Mouse (Mus musculus): ENCODE measurements around the gene Alpi.

The Alpi gene

DNA sequence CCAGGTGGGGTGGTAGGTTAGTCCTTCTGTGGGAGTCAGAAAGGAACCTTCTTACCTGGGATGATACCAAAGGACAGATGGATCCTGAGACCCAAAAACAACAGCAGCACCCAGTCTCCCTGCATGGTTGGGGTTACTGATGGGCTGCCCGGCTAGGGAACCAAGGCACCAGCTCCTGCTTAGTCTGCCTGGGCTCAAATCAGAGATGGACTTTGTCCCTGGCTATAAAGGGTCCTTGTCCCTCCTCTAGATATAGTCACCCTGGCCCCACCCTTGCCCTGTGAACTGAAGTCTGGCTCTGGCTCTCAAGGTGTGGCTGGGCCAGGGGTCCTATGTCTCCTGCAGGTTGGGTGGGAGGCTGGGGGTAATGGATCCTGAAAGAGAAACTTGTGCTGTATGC, at the start of gene Alpi:
Alpi (minus strand) TSS at position 196 of the 400 bp plus-strand sequence.
- no peak for DNase-seq (ENCODE audit: low spot score)

DNA sequence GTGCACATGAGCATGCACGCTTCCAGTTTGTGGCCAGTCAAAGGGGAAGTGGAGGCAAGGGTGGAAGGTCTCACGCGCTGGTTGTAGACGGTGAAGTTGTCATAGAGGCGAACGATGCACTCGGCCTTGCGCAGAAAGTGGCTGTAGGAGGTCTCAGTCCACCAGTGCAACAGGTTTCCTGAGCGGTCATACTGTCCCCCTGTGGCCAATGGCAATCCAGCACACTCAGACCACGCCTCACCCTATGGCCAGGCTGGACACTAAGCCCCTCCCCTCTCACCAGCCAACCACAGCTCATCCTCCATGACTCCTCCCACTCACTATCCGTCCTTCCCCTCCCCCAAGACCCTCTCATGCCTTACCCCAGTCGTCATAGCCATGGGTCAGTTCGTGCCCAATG, 48.0 kb upstream of the Alpi start:
- DNase-seq (ENCODE audit: low spot score) = peak; percentile 74

DNA sequence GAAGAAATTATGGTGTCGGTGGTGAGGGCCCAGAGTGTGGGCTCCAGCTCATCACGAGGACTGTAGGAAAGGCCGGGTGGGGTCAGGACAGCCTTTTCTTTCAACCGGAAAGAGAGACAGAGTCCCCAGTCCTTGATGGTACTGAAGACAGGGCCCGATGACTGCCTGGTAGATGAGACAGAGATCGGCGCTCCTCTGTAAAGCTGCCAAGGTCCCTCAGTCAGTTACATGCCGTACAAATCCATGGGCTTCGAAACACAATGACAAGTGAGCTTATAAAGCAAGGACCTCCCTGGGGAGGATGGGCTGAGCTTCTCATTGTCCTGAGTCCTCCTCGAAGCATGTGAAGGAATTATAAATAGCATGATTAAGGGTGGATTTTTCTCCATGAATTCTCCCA, 41.7 kb upstream of the Alpi start:
- DNase-seq (ENCODE audit: low spot score) = no peak

DNA sequence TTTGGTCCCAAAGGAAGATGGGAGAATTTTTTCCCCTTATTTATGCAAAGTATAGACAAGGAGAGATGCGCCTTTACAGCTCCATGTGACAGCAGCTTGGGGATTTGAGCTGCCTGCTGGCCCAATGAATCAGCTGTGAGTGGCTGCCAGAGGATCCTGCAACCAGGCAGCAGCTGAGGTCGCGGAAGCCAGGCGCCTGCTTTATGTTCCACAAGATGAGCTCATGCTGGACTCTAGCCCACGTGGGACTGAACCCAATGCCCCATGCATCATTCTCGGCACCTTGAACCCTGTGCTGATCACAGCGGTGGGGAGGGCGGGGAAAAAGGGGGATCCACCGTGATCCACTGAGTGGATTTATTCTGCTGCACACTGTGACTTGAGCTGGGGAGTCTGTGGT, 41.0 kb upstream of the Alpi start:
- no peak for DNase-seq (ENCODE audit: low spot score)

DNA sequence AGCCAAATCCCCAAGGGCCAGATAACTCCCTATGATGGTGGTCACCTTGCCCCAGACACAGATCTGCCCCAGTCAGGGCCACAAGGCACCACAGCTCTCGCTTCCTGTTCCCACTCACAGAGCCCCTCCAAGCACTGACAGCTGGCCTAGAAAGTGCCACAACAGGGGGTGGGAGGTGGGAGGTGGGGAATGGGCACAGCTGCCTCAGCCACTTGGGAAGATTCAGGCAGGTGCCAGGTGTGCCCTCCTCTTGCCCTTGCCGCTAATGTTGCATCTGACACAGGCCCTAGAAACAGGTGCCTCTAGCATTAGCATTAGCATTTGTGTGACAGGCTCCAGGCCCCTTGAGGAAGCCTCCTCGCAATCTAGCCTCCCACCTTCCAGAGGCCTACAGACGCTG, 40.1 kb upstream of the Alpi start:
- no peak for DNase-seq (ENCODE audit: low spot score)

DNA sequence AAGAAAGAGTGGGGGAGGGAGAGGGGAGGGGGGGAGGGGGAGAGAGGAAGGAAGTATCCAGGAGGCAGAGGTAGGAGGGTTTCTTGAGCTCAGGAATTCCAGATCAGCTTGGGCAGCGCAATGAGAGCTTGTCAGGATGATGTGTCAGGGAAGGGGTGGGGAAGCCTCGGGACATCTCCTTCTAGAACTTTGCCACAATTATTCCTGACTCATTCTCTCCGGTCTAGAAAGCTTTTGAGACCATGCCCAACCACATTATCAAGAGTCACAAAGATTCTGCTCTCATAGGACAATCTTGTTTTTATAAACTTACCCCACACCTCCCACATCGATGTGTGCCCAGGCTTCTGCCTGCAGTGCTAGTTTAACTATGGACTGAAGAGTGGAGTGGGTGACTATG, 30.4 kb upstream of the Alpi start:
- DNase-seq (ENCODE audit: low spot score) = no peak

DNA sequence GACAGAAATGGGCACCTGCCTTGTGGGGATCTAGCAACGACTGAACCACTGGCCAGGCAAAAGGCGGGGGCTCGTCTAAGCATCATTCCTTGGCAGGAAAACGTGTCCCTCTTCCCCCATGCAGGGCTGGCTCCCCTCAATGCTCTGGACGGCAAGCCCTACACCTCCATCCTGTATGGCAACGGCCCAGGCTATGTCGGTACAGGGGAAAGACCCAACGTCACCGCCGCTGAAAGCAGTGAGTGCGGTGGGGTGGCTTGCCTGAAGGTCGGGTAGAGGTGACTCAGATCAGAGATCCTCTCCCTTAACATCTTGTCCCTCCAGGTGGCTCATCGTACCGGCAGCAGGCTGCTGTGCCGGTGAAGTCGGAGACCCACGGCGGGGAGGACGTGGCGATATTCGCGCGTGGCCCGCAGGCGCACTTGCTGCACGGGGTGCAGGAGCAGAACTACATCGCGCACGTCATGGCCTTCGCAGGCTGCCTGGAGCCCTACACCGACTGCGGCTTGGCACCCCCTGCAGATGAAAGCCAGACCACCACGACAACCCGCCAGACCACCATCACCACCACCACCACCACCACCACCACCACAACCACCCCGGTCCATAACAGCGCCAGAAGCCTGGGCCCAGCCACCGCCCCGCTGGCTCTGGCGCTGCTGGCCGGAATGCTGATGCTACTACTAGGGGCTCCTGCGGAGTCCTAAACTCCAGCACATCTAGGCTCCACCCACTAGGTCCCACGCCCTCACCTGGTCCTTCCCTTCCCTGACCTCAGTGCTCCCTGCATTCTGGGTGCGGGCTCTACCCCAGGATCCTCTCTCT, 26.0 kb upstream of the Alpi start:
- DNase-seq (ENCODE audit: low spot score) = no peak

DNA sequence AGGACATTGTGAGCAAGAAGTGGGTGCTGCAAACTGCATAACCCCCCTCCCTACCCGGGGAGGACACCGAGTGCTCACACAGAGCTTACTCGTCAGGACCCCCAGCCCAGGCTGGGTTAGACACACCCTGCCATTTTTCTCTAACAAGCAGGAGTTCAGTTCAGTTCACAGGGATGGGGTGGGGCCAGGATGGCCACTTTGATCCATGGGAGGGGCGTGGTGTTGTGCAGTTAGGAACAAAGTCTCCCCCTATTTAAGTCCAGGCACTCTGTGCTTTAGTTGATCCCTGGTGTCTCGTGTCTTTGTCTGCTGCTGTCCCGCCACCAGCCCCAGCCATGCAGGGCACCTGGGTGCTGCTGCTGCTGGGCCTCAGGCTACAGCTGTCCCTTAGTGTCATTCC, 23.3 kb upstream of the Alpi start, which contains the start of gene Akp3:
Akp3 (plus strand) TSS at position 301 of the 400 bp plus-strand sequence.
- DNase-seq (ENCODE audit: low spot score) = no peak

DNA sequence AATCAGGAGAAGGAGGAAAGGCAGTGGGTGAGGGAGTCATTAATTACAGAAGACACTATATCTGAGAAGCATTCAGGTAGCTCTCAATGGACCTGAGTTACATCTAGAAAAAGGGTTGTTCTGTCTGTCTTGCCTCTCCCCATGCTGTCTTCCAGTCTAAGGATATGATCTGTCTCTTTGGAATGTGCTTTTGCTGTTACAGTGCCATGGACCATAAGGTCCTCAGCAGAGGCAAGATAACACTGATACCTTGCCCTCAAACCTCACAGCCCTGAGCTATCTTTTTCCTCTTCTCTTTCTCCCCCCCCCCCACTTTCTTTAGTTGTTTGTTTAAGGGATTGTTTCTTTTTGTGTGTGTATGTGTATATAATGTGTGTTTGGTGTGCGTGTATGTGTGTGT, 13.4 kb upstream of the Alpi start:
- no peak for DNase-seq (ENCODE audit: low spot score)

DNA sequence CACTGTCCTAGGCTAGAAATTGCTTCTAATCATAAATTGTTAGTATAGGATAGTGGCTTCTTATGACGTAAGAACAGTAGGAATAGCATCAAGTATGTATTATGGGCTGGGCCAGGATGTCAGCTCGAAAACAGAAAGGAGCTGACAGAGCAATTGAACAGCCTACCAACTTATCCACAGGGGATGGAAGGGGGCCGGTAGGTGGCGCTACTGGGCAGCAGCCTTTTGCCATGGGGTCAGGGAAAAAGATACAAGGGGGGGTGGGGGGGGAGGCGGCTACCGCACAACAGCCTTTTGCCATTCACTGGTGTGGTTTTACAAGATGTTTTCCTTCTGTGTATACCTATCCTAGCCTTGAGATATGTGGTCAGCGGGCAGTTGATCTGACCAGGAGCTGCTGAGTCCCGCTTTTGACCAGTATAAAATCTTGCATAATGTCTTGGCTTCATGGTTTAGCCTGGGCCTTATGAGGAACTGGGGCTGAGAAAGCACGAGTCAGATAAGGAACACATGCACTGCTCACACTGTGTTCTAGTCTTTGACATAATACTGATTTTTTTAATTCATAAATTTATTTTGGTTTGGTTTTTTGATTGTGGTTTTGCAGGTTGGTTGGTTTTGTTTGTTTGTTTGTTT, 10.4 kb upstream of the Alpi start:
- peak; percentile 40 for DNase-seq (ENCODE audit: low spot score)

DNA sequence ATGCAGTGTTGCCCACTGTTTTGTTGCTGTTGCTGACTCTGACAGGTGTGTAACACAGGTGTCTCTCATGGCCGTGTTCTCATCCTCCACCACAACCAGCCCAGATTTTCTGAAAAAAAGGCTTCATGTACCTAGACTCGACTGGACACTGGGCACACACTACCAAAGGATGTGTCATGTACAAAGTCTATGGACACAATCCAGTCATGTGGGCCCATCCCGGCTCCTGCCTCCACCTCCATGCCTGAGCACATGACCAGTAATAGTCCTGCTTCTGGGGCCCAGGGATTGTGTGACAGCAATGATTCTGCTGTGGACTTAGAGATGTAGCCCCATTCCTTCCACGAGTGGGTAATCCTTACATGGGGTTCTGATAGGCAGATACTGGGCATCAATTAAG, 7.2 kb upstream of the Alpi start:
- DNase-seq (ENCODE audit: low spot score) = no peak

DNA sequence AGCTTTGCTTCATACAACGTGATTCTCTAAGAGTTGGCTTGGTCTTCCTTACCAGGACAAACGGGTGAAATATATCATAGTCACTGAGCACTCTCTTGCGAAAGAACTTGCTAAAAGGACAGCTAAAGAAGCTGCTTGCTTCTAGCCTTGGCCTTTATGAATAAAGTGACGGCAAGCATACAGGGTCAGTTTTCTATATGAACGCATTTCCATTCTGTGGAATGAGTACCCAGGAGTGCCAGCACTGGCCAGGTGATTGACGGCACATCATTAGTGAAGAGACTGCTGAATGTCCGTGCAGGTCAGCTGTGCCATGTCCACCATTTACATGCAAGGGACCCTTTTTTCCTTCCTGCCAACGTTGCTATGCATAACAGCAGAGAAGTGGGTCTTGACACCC, 5.1 kb upstream of the Alpi start:
- DNase-seq (ENCODE audit: low spot score) = no peak

DNA sequence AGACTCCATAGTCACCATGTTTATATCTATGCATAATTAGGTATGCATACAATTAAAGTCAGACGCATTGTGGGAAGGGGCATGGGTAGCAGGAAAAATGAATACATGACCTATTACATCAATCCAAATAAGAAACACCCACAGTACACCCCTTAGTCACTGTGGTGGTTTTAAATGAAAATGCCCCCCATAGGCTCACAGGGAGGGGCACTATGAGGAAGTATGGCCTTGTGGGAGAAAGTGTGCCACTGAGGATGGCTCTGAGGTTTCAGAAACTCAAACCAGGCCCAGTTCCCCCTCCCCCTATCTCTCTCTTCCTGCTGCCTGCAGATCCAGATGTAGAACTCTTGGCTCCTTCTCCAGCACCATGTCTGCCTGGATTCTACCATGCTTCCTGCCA, 2.5 kb upstream of the Alpi start:
- DNase-seq (ENCODE audit: low spot score) = no peak

DNA sequence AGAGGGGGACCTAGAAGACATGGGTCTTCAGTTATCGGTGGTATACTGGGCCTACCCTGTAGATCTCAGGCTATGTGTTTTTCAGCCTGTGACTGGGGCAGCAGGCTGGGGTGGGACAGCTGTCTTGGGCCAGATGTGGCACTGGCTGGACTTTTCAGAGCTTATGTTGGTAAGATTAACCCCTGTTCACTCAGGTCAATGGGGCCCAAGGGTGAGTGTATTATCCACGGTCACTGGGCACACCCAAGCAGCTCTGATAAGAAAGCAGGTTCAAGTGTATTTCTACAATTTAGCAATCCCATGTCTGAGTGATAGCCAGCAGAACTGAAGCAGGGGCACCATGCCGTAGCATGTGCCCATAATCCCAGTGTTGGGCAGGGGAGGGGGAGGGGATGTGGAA, 708 bp upstream of the Alpi start:
- DNase-seq (ENCODE audit: low spot score) = no peak

DNA sequence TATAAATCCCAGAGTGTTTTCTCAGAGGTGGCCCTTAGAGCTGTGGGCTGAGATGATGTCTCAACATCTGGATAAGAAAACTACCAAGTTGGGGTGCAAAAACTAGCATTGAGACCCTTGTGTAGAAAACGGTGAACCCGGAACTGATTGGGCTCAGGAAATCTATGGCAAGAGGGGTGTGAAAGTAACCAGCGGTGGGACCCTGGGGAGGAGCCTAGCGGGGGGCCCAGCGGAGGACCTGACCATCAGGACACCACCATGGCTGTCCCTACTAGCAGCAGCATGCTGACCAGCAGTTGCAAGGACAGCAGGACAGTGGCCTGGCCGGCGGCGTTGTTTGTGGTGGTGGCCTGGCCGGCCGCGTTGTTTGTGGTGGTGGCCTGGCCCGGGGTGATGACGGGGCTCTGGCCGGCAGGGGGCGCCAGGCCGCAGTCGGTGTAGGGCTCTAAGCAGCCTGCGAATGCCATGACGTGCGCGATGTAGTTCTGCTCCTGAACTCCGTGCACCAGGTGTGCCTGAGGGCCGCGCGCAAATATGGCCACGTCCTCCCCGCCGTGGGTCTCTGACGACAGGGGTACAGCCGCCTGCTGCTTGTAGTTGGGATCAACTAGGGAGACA, 2.9 kb downstream of the Alpi start:
- peak; percentile 81 for DNase-seq (ENCODE audit: low spot score)

DNA sequence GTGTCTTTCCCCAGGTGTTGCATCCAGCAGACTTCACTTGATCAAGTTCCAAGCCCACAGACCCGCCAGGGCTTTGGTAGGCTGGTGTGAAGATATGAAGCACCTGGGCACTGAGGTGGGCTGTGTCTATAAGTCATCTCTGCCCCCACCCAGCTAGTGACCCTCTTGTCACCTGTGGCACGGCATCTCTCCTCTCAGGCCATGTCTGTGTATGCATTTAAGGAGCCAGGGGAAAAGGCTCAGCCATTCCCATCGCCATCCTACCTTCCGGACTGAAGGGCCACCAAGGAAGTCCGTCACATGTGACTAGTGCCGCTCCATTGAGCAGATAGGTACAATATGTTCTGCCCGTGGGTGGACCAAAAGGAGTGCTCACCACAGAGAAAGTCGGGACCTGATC, 5.8 kb downstream of the Alpi start:
- no peak for DNase-seq (ENCODE audit: low spot score)

DNA sequence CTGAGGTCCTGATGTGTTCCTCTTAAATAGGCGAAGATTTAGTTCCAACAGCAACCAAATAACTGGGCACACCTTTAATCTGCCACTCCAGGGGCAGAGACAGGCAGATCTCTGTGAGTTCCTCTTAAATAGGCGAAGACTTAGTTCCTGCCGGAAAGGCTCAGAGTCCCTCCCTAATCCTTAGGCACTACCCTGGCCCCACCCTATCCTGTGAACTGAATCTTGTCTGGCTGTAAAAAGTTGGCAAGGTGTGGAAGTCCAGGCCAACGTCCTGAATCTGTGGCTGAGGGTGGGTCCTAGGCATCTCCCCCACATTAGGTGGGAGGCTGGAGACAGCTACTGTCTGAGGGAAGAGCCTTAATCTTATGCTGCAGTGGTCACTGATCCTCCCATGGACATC, 11.6 kb downstream of the Alpi start, which contains the start of gene Alppl2:
Alppl2 (minus strand) TSS at position 101 of the 400 bp plus-strand sequence.
- DNase-seq (ENCODE audit: low spot score) = no peak

DNA sequence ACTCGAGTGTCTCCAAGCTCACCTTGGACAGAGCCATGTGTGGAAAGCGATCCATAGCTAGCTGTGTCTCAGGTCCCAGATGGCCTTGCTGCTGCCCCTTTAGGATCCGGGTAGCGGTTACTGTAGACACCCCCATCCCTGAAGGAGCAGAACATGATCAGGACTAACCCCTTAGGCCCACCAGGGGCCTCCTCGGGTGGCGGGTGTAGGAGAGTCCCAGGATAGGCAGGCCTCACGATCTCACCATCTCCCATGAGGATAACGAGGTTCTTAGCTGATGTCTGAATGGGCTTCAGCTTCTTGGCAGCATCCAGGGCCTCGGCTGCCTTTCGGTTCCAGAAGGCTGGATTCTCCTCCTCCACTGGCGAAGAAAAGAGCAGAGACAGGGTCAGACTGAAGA, 12.2 kb downstream of the Alpi start:
- no peak for DNase-seq (ENCODE audit: low spot score)

DNA sequence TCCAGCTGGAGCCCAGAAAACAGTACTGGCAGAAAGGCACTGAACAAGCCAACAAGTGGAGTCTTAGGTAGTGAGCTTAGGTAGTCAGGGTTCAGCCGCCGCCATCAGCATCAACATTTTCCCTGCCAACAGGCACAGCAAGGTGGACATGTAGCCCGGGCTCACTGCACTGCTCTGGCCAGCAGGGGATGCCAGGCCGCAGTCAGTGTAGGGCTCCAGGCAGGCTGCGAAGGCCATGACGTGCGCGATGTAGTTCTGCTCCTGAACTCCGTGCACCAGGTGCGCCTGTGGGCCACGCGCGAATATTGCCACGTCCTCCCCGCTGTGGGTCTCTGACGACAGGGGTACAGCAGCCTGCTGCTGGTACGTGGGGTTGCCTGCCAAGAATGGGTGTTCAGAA, 14.4 kb downstream of the Alpi start:
- no peak for DNase-seq (ENCODE audit: low spot score)

DNA sequence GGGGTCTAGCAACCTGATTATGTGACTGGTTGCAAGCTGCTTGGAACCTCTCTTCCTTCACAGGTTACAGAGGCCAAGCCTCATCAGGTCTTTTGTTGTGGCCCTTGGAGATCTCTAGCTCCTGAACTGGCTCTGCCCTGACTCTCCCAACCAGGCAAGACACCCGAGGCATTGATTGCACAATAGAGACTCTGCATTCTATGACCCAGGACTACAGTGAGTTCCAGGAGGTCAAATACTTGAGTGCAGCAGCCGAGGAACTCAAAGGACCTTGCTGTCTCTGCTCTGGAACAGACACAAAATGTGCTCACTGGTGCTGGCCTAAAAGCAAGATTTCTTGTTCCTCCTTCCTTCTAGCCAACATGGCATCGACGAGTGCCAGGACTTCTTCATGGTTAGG, 15.2 kb downstream of the Alpi start:
- DNase-seq (ENCODE audit: low spot score) = no peak

DNA sequence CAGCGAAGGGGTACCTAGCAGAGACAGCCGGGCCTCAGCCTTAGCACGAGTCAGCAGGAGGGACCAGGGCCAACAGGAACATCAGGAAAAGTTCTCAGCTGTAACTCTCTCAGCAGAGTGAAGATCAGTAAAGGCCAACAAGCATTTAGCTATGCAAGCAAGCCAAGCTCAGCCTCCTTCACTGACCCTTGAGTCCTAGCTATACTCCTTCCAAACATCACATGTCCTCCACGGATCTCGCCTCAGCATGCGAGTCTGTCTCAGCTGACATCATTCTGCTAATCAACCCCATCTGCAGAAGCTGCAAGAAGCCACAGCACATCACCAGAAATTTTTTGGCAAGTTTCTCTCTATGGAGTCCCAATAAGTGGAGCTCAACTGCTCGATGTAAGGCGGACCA, 27.6 kb downstream of the Alpi start:
- DNase-seq (ENCODE audit: low spot score) = no peak

DNA sequence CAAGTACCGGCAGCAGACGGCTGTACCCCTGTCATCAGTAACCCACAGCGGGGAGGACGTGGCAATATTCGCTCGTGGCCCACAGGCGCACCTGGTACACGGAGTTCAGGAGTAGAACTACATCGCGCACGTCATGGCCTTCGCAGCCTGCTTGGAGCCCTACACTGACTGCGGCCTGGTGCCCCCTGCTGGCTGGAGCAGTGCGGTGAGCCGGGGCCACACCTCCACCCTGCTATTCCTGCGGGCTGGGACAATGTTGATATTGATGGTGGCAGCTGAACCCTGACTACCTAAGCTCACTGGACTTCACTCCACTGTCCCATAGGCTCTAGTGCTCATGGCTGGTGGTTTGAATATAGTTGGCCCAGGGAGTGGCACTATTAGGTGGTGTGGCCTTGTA, 30.7 kb downstream of the Alpi start:
- DNase-seq (ENCODE audit: low spot score) = peak; percentile 60

DNA sequence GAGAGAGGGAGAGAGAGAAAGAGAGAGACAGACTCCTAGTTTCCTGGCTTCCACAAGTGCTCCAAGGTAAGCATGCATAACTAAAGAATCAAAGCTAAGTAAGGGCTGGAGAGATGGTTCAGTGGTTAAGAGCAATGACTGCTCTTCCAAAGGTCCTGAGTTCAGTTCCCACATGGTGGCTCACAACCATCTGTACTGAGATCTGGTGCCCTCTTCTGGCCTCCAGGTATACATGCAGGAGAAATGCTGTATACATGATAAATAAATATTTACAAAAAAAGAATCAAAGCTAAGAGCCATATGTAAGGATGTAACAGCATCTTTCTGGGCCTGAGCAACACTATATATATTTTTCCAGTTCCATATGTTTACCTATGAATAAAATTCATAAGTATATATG, 40.5 kb downstream of the Alpi start:
- DNase-seq (ENCODE audit: low spot score) = no peak
